Mouse (Mus musculus) testis, postnatal 10 days (tissue): ENCODE results near the gene Jun.
A peak's percentile ranks its signal among the peaks of the same experiment; 100 is the strongest.

Experiments
- DNase-seq: peaks from one replicate; pipeline ENCODE4 v3.0.0; 2021; ENCODE audit warnings: low spot score

Jun gene

DNA sequence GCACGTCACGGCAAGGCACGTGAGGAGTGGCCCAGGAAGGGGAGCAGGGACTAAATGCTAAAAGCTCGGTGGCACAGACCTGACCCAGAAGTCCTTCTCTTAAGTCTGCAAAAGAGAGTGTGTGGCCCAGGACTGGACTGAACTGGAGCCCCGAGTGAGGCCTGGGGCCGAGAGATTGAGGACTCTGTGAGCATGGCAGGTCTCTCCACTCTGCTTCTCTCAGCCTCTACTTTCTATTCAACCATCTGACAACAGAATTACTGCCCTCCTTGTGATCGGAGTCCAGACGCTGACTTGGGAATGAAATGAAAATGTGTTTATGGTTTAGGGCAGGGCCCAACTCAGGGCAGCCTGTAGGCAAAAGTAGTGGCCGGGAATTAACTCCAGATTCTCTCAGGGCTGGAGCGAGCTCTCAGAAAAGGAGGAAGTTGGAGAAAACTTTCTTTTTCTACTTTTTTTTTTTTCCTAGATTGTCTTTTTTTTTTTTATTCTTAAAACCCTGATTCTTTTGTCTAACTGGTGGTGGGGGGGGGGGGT is 21.3 kb upstream of the Jun start:
- DNase-seq: no peak

DNA sequence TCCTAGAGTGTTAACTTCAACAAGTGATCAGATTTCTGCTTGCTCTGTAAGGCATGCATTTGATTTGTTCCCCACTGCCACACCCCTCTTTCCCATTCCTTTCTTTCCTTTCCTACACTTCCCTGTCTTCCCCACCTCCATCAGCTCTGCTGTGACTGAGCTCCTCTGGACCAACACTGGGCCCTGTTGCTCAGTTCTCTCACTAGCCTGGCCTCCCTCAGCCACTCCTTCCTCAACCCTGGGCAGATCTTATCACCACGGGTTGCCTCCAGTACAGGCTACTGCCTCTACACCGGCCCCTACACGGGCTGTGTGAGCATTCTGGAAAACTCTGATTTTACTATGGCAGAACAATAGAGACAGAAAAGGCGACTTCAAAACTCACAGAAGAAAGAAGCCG is 18.4 kb upstream of the Jun start:
- no peak for DNase-seq

DNA sequence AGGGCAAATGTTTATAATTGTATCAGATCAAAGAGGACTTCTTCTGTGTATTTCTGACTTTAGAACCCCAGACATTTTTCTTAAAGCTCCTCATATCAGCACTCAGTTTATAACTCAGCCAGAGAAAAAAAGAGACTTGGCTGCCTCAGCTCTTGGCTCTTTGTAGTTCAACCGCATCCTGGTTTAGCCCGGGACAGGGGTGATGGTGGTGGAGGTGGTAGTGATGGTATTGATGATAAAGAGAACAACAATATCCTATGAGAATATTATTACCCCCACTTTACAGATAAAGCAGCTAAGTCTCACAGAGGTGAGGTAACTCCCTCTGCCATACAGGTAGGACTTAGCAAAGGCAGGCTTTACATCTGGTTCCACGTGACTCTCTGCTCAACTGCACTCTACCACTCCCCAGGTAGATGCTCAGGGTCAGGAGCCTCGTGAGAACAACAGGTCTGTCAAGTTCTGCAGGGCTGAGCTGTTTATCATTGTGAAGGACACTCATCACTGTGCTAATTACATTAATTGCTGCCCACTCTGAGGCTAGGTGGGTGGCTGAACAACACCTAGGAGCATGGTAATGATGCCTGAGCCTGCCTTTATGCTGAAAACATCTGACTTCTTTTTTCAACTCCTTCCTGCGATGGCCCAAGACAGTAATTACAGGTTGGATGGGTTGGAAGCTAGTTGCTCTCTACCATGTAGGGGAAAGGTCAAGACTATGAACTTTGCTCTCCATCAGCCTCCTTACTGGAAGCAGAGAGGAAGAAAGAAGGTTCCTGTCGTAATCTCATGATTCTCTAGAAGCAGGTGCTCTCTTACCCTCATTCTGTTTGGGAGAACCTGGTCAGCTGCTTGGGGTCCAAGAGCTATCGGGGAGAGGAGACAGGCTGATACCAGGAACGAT is 16.3 kb upstream of the Jun start:
- DNase-seq: no peak

DNA sequence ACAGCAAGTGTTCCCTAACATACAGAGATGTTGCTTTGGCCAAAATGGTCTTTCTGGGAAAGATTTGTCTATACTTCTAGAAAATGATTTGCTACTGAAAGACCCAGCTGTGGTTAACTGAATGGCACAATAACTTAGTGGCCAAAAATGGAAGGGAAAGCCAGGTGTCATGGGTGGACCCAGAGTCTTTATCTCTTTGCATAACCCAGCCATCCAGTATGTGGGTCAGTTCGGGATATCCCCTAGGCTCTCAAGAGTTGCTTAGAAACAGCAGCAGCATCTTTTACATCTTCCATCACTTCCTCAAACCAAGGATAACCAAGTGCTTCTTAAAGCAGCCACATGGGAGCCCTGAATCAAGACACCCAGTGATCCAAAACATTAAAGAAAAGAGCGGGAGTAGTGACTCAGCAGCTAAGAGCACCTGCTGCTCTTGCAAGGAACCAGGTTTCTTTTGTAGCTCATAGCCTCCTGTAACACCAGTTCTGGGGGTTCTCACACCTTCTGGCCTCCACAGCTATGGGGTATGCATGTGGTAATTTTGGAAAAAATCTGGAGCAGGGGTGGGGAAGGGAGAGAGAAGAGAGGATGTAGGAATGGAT is 11.7 kb upstream of the Jun start:
- no peak for DNase-seq

GRCm38 (mm10) chr4:95062873-95063272 is 10.9 kb upstream of the Jun start:
- DNase-seq: peak; percentile 49

GRCm38 (mm10) chr4:95057264-95057663 is 5.2 kb upstream of the Jun start:
- no peak for DNase-seq

- DNase-seq: no peak
These were observed 3.3 kb upstream of the Jun start for GRCm38 (mm10) chr4:95055276-95055675.

GRCm38 (mm10) chr4:95054336-95054735 is 2.3 kb upstream of the Jun start:
- no peak for DNase-seq

- DNase-seq: peak; percentile 81
These were observed 1.7 kb upstream of the Jun start for GRCm38 (mm10) chr4:95053791-95054117.

DNA sequence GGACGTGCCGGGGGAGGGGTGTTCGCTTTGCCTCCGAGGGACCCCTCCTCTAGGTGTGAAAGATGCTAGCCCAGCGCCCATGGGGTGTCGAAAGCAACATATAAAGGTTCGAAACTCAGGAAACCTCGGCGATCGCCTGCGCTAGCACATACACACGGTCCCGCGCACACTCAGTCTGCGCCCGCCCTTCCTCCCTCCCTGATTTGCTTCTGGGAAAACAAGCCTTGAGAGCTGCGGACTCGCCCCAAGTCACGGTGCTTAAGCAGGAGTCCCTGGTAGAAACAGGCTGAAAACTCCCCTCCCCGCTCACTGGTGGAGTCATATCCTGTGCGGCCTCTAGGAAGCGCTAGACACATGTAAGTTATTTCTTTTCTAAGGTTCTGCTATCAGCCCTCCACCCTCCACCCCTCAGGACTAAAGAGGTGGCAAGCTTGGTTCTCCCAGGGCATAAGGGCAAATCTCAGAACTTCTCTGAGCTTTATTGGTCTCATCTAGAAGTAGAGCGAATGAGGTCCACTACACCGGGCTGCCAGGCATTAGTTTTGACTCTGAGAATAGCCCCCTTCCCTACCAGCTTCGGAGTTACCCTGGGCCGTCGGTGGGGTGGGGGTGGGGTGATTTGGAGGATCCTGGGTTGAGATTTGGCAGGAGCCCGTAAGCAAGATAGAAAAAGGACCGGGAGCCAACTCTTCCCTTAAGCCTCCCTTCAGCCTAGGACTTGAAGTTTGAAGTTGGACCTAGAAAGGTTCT is 1.2 kb upstream of the Jun start:
- DNase-seq: peak; percentile 88

GRCm38 (mm10) chr4:95051311-95051871 is 631 bp downstream of the Jun start:
- DNase-seq: peak; percentile 75

GRCm38 (mm10) chr4:95050518-95051278 is 1.3 kb downstream of the Jun start:
- DNase-seq: peak; percentile 79

GRCm38 (mm10) chr4:95049884-95050517 is 2.0 kb downstream of the Jun start:
- peak; percentile 91 for DNase-seq

- no peak for DNase-seq
These were observed 2.9 kb downstream of the Jun start for GRCm38 (mm10) chr4:95049153-95049552.

- no peak for DNase-seq
These were observed 3.3 kb downstream of the Jun start for GRCm38 (mm10) chr4:95048731-95049100.

- no peak for DNase-seq
These were observed 3.8 kb downstream of the Jun start for GRCm38 (mm10) chr4:95048021-95048730.

- no peak for DNase-seq
These were observed 6.9 kb downstream of the Jun start for GRCm38 (mm10) chr4:95045133-95045532.

- DNase-seq: no peak
These were observed 7.3 kb downstream of the Jun start for GRCm38 (mm10) chr4:95044721-95045120.

GRCm38 (mm10) chr4:95038024-95038423 is 14.0 kb downstream of the Jun start:
- no peak for DNase-seq

DNA sequence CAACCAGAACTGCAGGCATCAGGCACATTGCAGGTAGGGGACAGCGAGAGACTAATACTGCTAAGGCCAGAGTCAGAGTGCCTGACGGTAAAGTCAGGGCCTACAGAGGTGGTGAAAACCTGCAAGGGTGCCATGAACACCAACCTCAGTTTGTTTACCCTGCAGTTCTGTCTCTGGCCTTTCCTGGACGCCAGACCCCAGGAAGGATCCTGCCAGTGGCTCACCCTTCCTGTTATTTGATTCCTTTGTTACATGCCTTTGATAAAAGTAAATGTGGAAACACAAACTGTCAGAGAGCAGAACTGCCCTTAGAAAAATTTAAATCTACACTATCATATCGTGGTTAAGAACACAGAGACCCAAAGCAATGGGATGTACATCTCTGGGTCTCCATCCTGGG is 20.9 kb downstream of the Jun start:
- DNase-seq: no peak
